Mouse (Mus musculus): ENCODE data around the gene Il27ra.
A peak's percentile ranks its signal among the peaks of the same experiment; 100 is the strongest.

DNA sequence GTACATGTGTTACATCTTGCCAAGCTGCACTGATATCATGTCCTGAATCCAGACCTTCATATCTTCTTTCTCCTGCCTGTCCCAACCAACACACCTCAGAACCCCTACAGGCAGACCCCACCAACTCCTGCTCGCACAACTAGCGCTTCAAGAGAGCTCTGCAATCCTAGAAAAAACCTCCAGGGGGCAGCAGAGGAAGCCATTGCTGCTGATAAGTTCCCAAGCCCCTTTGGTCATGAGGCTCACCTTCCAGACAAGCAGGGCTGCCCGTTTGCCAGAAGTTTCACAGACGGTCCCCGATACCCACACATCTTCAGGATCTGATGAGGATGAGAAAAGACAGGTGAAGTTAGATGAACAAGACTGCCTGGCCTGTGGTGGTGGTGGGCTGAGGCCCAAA, 3.3 kb downstream of the Il27ra start:
- no peak for TF ChIP-seq POLR2A (IDR thresholded peaks at IDR 0.05; ENCODE audit: insufficient read depth, low read depth, low read length)
- TF ChIP-seq CTCF (IDR thresholded peaks at IDR 0.05) = peak; percentile 95
- TF ChIP-seq EP300 (IDR thresholded peaks at IDR 0.05; ENCODE audit: insufficient read depth, low read depth, low read length) = peak; percentile 48; the same call in 1 of the 2 replicates

All from heart, adult 2 months (tissue).